Mouse (Mus musculus) hindbrain, embryonic 11.5 days (tissue): Measurements from ENCODE around the gene Sepsecs. TPM values are rescaled to one million over a fixed set of nuclear protein-coding genes. Genes with fewer than 3 reads are reported as not detected.

Experiments
- ATAC-seq: fragments of 200-750 bp; cut with Nextera tagmentation; 2 replicates; pipeline ENCODE4 v1.8.0; 2017; ENCODE audit warnings: mild to moderate bottlenecking, moderate TSS enrichment, moderate library complexity; ENCODE audit not compliant: low FRiP score
- DNase-seq: peaks from one replicate; pipeline ENCODE4 v3.0.0-alpha.2; 2015; ENCODE audit warnings: low spot score
- H3K27ac ChIP-seq: fragments of 300-500 bp; sonication (generic); 2 replicates; pipeline ENCODE4 v1.5.1; 2014; ENCODE audit warnings: mild to moderate bottlenecking, low read depth, low read length
- H3K27me3 ChIP-seq: fragments of 300-500 bp; sonication (generic); 2 replicates; pipeline ENCODE4 v1.6.1; 2014; ENCODE audit warnings: mild to moderate bottlenecking, low read length, moderate library complexity, mixed read lengths; ENCODE audit not compliant: control insufficient read depth, insufficient read depth
- H3K36me3 ChIP-seq: fragments of 300-500 bp; sonication (generic); 2 replicates; pipeline ENCODE4 v1.6.1; 2014; ENCODE audit warnings: mild to moderate bottlenecking, low read length, moderate library complexity, mixed read lengths; ENCODE audit not compliant: control insufficient read depth, insufficient read depth
- H3K4me1 ChIP-seq: fragments of 300-500 bp; sonication (generic); replicated peaks from 2 replicates; pipeline ENCODE4 v1.6.1; 2014; ENCODE audit warnings: low read length, mixed read lengths; ENCODE audit not compliant: control insufficient read depth, insufficient read depth
- H3K4me2 ChIP-seq: fragments of 300-500 bp; sonication (generic); replicated peaks from 2 replicates; pipeline ENCODE4 v1.6.1; 2014; ENCODE audit warnings: mild to moderate bottlenecking, low read depth, low read length
- H3K4me3 ChIP-seq: fragments of 300-500 bp; sonication (generic); 2 replicates; pipeline ENCODE4 v1.5.1; 2014; ENCODE audit warnings: low read depth, low read length
- H3K9ac ChIP-seq: fragments of 300-500 bp; sonication (generic); 2 replicates; pipeline ENCODE4 v1.6.1; 2014; ENCODE audit warnings: low read depth, low read length
- H3K9me3 ChIP-seq: fragments of 300-500 bp; sonication (generic); 2 replicates; pipeline ENCODE4 v1.6.1; 2016; ENCODE audit warnings: low read length; ENCODE audit not compliant: control insufficient read depth
- WGBS: fragments of 180-500 bp; shearing (Covaris S2); extraction: QIAGEN DNeasy Blood & Tissue Kit; methylation state at CpG from one replicate; pipeline ENCODE4 v1.1.7; 2014; 5-methylcytosine and 5-hydroxymethylcytosine counted together
- polyA plus RNA-seq: library from polyadenylated mRNA; unstranded; fragments of >200 nt; fragmentation: Nextera tagmentation; extraction: Ambion mirVana; gene quantifications from 2 replicates; pipeline ENCODE4 v1.2.1, GENCODE M21; 2014

The Sepsecs gene
- polyA plus RNA-seq, 1 experiment from 2014 or later, result 7.6 TPM

DNA sequence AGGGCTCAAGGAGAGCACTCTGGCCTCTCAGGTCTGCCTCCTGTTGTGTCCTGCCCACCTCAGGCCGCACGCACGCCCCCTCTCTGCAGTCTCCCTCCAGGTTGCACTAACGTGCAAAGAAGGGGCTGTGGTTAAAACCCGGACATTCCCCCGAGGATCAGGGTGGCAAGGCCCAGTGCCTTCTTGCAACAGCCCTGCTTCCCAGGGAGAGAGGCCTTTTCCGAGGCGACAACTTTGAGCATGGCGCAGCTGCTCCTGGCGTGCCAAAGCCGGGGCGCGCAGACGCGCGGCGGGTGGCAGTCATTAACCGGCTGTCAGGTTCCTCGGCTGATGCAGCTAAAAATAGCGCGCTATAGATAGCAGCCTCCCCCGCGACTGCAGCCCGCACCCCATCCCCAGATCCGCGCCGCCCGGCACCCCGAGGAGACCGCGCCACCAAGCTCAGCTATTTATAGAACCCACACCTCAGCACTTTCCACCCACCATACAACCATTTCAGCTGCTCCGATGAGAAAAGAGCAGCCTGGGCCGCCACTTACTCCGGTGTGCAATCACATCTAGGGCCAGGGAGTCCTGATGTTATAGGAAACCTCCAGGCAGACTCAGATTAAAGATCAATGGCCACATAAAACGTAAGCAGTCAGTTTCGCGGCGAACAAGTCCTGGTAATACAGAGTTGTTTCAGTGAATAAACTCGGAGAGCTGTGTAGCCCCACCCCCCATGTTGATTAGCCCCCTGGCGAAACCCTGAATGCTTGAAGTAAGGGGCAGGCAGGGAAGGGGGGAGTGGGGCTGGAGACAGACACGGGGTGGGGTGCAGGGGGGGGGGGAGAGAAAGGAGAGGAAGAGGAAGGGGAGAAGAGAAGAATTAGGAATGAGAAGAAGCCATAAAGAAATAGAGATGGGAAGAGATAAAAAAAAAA lies 50.9 kb downstream of the Sepsecs start:
- Histone ChIP-seq H3K9ac (peak overlapping the region; percentile 53; the same call in 1 of the 2 replicates), H3K36me3 (no peaks in the 10 kb centered on the region), H3K4me2 (peak overlapping the region; percentile 68), H3K4me3 (peak overlapping the region; percentile 39), H3K4me1 (0 out of 2 replicates have a peak, but pooled peaks cover 5% of the 10 kb centered on the region), H3K27ac (no peak overlapping the region), H3K27me3 (no peaks in the 10 kb centered on the region; the same call in 1 of the 2 replicates), H3K9me3 (no peaks in the 10 kb centered on the region)
- DNase-seq (peak; percentile 56), ATAC-seq (peak; percentile 79)
- 2% methylated on average over 41 of the region's 41 CpGs for WGBS

DNA sequence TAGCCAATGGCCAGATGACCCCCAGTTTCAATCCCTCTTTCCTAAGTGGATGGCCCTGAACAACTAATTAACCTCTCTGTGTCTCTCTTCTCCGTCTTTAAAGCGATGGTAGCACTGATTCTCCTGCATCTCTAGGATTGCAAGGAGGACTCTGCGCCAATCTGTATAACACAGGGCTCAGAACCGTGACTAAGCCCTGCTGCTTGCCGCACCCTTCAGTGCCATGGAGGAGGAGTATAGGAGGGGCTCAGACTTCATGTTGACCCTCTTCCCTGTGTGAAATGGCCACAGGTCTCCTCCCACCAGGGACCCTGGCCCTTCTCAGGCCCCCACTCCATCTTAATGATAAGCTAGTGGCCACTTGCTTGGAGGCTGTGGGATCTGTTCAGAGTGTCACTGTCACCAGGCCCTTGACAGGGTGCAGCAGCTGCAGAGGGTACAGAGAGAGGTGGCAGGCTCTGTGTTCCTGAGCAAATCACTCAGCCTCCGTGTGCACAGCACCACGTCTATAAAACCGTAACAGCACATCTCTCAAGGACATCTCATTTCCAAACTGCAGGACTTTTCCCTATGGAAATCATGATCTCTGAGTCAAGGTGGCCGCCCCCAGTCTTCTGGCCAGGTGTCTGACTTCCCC lies 51.7 kb downstream of the Sepsecs start:
- DNase-seq (peak; percentile 4), ATAC-seq (peak; percentile 48)
- Histone ChIP-seq H3K9ac (no peak overlapping the region), H3K27me3 (no peaks in the 10 kb centered on the region; the same call in 1 of the 2 replicates), H3K9me3 (no peaks in the 10 kb centered on the region), H3K4me3 (0 out of 2 replicates have a peak overlapping the region, but pooled peaks have one; percentile 39), H3K27ac (no peak overlapping the region), H3K4me2 (peak overlapping the region; percentile 68), H3K36me3 (no peaks in the 10 kb centered on the region), H3K4me1 (0 out of 2 replicates have a peak, but pooled peaks cover 5% of the 10 kb centered on the region)
- WGBS, result 44% methylated on average over 9 of the region's 9 CpGs

DNA sequence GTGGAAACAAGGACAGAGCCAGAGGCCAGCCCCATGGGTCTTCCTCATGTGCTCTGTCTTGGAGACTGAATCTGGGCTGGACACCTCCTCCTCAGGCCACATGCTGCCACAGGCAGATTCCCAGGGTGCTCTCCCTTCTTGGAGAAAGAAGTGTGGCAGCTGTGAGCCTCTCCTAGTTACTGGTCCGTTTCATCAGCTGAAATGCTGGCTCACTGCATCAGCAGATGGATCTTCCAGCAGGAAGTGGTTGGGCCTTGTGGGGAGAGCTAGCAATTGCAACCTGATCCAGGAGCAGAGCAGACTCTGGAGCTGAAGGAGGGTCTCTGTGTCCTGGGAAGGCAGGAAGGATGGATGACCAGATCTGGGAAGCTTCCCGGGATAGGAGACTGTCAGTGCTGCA lies 53.0 kb downstream of the Sepsecs start:
- H3K4me3 ChIP-seq, result no peak overlapping the region
- DNase-seq, result peak; percentile 24
- no peak overlapping the region for H3K9ac ChIP-seq
- no peaks in the 10 kb centered on the region for H3K9me3 ChIP-seq
- no peak overlapping the region for H3K4me2 ChIP-seq
- ATAC-seq, result no peak
- H3K27me3 ChIP-seq, result no peaks in the 10 kb centered on the region; the same call in 1 of the 2 replicates
- WGBS, result 22% methylated on average over 2 of the region's 2 CpGs
- H3K36me3 ChIP-seq, result no peaks in the 10 kb centered on the region
- no peak overlapping the region for H3K27ac ChIP-seq
- H3K4me1 ChIP-seq, result 0 out of 2 replicates have a peak, but pooled peaks cover 5% of the 10 kb centered on the region

DNA sequence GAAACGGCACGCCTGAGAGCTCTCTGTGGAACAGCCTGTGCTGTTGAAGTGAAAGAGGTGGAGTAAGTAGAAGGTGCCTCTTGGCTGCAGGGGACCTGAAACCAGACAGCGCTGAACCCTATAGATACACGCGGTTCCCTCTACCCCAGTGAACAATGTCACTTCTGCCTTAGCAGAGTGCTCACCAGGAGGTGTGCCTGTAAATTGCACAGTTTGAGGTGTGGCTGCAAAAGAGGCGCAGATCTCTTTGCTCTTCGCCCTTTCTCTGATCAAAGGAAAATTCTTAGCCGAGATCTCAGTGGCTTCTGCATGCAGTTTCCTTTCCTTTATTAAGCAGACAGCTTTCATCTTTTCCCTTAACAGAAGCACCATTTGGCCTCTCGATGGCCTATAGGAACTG lies 54.1 kb downstream of the Sepsecs start:
- ATAC-seq (no peak), DNase-seq (no peak)
- WGBS, result 70% methylated on average over 9 of the region's 9 CpGs
- Histone ChIP-seq H3K36me3 (no peaks in the 10 kb centered on the region), H3K4me2 (no peak overlapping the region), H3K9me3 (no peaks in the 10 kb centered on the region), H3K27me3 (no peaks in the 10 kb centered on the region; the same call in 1 of the 2 replicates), H3K4me3 (no peak overlapping the region), H3K27ac (no peak overlapping the region), H3K9ac (no peak overlapping the region), H3K4me1 (0 out of 2 replicates have a peak, but pooled peaks cover 5% of the 10 kb centered on the region)

DNA sequence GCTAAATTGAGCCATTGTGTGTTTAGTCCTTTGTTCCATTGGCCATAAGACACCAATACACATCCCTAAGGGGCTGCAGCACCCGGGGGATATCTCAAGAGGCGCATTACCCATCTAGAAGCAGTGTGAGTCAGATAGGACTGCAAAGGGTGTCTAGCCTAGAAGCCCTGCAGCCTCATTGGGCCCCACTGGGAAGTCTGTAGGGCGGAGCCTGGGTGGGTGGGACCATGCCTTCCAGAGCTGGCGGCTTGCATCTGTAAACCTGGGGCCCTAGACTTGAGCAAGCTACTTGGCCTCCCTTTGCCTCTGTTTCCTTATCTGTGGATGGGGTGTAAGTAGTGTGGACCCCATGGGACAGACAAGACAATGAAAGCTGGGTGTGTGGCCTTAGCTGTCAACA lies 54.8 kb downstream of the Sepsecs start:
- Histone ChIP-seq H3K4me3 (no peak overlapping the region), H3K27ac (no peak overlapping the region), H3K9ac (no peak overlapping the region), H3K36me3 (no peaks in the 10 kb centered on the region), H3K27me3 (no peaks in the 10 kb centered on the region; the same call in 1 of the 2 replicates), H3K4me1 (0 out of 2 replicates have a peak, but pooled peaks cover 5% of the 10 kb centered on the region), H3K9me3 (no peaks in the 10 kb centered on the region), H3K4me2 (no peak overlapping the region)
- WGBS, result 79% methylated on average over 4 of the region's 4 CpGs
- no peak for DNase-seq
- no peak for ATAC-seq

DNA sequence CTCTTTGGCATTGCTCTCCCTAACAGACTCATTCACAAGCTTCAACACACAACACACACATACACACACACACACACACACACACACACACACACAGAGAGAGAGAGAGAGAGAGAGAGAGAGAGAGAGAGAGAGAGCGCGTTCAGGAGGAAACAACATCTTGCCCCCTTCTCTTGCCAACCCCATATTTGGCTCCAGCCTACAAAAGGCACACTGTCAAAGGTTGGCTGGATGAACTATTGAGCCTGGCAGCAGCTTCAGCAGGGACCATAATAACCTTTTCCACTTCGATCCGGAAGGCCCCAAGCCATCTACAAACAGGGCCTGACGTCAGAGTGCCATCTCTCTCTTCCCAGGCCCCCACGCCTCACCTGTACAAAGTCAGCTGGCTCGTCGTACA lies 56.7 kb downstream of the Sepsecs start:
- WGBS, result 88% methylated on average over 8 of the region's 8 CpGs
- H3K9me3 ChIP-seq, result no peaks in the 10 kb centered on the region

DNA sequence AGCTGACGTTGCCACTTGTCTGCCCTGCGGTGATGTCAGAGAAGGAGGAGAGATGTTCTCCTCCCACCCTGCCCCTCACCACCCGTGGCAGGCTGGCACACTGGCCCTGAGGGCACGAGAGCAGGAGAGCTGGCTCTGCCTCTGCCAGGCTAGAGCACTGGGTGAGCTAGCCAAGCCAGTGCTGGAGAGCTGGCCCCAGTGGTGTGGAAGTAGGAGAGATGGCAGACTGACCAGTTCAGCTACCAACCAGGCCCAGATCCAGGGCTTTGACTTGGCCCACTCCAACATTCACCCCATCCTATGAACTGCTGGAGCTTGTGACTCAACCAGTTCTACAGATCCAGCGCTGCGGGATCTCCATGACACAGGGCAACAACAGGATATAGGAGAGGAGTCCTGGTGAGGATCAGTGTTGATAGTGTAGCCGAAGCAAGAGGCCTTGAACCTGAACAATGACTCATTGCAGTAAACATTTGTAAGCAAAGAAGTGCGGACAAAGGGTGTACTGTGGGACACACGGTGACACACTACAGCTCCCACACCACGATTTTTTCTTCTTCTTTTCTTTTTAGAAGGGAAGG lies 58.1 kb downstream of the Sepsecs start:
- ATAC-seq (no peak), DNase-seq (no peak)
- Histone ChIP-seq H3K36me3 (no peaks in the 10 kb centered on the region), H3K4me2 (no peak overlapping the region), H3K9me3 (no peaks in the 10 kb centered on the region; the same call in 1 of the 2 replicates), H3K9ac (no peak overlapping the region), H3K4me1 (no peaks in the 10 kb centered on the region), H3K27ac (no peak overlapping the region), H3K27me3 (no peaks in the 10 kb centered on the region), H3K4me3 (no peak overlapping the region)
- 79% methylated on average over 10 of the region's 10 CpGs for WGBS

More for the DNA sequence above, 56.7 kb downstream of the Sepsecs start:
- no peak overlapping the region for H3K27ac ChIP-seq
- ATAC-seq (no peak), DNase-seq (no peak)
- H3K36me3 ChIP-seq, result no peaks in the 10 kb centered on the region
- no peaks in the 10 kb centered on the region for H3K4me1 ChIP-seq
- no peak overlapping the region for H3K9ac ChIP-seq
- no peaks in the 10 kb centered on the region for H3K27me3 ChIP-seq
- H3K4me2 ChIP-seq, result no peak overlapping the region
- no peak overlapping the region for H3K4me3 ChIP-seq

DNA sequence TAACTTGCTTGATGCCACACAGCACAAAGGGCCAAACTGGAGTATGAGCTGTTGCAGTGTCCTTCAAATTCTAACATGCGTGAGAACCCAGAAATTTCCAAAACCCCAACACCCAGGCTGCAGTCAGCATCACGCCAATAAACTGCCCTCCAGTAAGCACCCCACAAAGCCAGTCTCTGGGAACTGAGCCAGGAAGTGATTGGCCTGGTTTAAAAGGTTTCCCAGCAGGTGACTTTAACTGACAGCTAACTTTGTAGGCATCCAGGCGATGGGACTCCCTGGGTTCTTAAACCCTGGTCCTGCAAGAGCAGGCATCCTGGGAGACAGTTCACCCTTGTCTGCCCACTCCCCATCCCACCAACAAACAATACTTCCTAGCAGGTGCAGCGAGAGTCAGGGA lies 59.2 kb downstream of the Sepsecs start:
- no peaks in the 10 kb centered on the region for H3K27me3 ChIP-seq
- 62% methylated on average over 4 of the region's 4 CpGs for WGBS
- no peak overlapping the region for H3K4me3 ChIP-seq
- no peak overlapping the region for H3K9ac ChIP-seq
- no peak for ATAC-seq
- H3K4me1 ChIP-seq, result no peaks in the 10 kb centered on the region
- no peaks in the 10 kb centered on the region; the same call in 1 of the 2 replicates for H3K9me3 ChIP-seq
- DNase-seq, result no peak
- no peak overlapping the region for H3K4me2 ChIP-seq
- H3K36me3 ChIP-seq, result no peaks in the 10 kb centered on the region
- no peak overlapping the region for H3K27ac ChIP-seq
